Mouse (Mus musculus) spleen, adult 18-20 months (tissue): ENCODE data around the gene Elovl7.

Source experiments
- DNase-seq, 2 experiments: peaks; one replicate each; pipeline ENCODE4 v3.0.0; 2022; ENCODE audit warnings: mixed read lengths in 2 of 2

Gene Elovl7

DNA sequence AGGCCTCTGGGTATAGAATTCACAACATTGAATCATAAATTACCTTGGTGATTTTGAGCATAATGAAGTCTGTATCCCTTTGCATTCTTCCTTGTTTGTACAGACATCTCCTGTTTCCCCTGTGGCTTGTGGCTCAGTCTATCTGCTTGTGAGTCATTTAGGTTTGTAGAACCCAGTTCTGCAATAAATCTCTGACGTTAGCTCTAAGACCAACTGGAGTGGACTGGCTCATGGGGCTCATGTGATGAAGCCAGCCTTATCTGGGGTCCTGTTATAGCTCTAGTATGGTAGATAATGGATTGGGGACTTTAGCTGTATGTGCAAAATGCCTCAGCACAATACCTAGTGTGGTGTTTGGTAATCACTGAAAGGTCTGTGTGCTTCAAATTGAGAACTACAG is 89.6 kb downstream of the Elovl7 start:
- DNase-seq: no peak

DNA sequence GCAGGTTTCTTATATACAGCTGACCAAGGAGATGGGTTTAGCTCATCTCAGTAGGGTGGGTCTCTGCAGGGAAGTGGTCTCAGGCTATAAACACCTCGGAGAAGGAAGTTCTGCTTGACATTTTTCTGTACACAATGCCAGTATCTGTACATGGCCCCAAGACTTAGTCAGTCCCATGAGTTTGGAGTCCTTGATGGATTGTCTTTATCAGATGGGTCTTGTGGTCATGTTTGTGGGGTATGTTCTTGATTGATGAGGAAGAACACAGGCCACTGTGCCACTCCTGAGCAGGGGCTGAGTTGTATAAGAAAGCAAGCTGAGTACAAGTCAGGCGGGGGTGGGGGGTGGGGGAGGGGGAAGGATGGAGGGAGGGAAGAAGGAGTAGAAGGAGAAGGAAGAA is 90.5 kb downstream of the Elovl7 start:
- DNase-seq: no peak

DNA sequence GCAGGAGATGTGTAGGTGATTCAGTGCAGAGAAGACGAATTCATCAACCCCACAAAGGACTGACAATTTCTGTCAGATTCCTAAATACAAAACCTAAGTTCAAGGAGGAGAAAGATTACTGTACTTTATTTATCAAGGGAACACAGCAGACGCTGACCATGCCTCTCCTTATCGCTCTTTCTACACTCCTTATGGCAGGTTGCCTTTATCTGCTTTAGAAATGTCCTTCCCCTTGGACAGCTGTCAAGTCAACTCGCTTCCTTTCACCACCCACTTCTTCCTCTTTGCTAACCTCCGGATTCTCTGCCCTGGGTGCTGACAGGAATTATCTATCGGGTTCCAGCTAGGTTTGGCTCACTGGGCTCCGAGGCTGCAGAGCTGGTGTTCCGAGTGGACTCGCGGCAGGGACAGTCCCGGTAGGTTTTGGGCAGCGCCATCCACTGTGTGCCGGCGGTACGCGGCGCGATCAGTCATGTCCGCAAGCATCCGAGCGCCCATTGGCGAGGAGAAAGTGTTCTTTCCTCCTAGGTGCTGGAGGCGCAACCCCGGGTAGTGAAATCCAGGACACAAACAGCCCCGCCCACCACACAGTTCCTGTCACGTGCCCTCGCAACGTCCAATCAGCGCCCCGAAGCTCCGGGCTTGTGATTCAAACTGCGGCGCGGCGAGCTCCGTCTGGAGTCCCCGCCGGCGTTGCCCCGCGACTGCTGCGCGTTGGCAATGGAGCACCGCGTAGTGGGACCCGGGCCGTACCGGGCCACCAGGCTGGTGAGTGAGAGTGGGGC is 101.7 kb downstream of the Elovl7 start, which contains the start of gene Depdc1b:
TSS of gene Depdc1b (plus strand) at position 631 of the 785 bp plus-strand sequence.
- DNase-seq: peak; percentile 83 to 92

DNA sequence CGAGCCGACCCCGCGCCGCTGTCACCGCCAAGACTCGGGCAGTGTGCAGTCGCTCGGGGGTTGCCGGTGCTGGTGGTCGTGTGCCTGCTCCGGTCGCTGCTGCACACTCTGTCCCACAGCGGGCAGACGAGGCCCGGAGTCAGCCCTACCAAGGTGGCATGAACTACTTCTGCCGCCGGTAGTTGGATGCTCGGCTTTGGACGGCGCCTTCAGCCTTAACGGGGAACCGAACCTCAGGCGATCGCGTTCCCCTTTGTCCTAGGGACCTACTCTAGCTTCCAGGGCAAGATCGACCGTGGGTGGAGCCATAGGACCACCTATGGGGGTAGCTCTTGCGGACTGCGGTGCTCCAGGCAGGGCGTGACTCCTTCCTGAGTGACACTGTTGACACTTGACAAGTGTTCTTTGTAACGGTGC is 102.3 kb downstream of the Elovl7 start:
- DNase-seq: peak in 1 of 2 experiments; percentile 10

DNA sequence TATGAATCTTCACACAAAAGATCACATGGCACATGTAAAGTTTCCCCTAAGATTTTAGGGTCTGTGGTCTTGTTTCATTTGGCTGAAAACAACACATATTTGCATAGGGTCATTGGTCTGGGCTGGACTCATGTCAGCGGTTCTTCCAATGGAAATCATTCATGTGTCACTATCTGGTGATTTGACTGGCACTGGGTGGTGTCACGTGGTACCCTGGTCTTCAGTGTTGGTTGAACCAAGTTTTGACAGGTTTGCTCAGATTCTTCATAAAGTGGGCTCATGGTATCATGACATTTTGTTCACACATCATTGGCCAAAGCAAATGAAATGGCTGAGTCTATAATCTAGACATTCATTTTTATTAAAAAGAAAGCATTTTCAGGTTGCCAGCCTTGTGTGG is 103.2 kb downstream of the Elovl7 start:
- no peak for DNase-seq

DNA sequence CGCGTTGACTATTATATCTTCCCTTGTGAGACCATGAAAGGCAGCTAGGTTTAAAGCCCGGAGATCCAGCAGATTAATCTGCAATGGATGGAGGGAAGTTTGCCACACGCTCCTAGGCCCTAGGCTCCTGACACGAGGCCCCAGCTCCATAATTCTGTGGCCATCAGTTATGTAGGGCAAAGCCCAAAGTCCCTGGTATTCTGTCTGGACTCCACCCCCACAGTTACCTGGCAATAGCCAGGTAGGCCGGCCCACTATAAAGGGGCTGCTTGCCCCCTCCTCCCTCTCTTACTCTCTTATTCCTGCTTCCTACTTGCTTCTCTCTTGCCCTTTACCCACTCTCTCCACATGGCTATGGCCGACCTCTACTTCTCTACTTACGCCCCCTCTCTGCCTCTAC is 104.8 kb downstream of the Elovl7 start:
- DNase-seq: no peak

DNA sequence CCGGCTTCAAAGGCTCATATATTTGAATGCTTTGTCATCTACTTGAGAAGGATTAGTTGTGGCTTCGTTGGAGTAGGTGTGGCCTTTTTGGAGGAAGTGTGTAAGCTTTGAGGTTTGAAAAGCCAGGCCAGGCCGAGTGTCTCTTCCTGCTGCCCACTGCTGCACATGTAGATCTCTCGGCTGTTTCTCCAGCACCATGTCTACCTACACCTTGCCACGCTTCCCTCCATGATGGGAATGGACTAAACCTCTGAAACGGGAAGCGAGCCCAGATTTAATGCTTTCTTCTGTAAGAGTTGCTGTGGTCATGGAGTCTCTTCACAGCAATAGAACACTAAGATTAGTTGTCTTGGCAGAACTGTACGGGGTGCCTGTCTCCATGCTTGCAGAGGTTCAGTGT is 106.0 kb downstream of the Elovl7 start:
- no peak for DNase-seq

DNA sequence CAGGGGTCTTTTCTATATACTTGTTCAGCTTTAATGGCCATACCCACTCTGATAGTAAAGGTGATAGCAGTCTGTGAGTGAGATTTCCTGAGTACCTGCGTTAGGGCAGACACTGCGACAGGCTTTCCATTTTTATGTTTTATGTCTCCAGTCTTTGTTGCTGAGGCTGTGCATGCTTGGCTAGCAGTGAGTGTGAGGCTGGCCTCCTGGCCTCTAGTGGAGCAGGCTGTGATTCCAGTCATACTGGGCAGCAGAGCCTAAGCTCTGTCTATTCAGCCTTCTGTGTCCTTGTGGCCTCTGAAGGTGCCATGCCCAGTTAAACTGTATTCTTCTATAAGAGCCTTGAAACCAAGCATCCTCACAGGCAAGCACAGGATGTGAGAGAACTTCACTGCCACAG is 108.3 kb downstream of the Elovl7 start:
- DNase-seq: no peak

DNA sequence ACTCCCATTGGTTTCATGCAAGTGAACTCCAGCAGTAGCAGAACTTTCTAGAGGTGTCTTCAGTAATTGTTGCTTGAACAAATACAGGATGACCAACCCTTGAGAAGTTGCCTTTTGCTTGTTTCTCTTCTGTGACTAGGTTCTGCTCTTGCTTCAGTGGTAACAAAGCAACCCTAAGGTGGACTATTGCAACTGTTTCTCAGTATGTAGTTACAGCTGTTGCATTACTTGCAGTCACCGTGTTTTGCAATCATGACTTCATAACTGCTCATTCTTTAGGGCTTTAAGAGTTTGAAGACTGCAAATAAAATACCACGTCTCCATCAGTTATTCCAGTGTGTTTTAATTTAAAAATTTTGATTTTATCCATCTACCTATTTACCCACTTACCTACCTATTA is 109.1 kb downstream of the Elovl7 start:
- no peak for DNase-seq

DNA sequence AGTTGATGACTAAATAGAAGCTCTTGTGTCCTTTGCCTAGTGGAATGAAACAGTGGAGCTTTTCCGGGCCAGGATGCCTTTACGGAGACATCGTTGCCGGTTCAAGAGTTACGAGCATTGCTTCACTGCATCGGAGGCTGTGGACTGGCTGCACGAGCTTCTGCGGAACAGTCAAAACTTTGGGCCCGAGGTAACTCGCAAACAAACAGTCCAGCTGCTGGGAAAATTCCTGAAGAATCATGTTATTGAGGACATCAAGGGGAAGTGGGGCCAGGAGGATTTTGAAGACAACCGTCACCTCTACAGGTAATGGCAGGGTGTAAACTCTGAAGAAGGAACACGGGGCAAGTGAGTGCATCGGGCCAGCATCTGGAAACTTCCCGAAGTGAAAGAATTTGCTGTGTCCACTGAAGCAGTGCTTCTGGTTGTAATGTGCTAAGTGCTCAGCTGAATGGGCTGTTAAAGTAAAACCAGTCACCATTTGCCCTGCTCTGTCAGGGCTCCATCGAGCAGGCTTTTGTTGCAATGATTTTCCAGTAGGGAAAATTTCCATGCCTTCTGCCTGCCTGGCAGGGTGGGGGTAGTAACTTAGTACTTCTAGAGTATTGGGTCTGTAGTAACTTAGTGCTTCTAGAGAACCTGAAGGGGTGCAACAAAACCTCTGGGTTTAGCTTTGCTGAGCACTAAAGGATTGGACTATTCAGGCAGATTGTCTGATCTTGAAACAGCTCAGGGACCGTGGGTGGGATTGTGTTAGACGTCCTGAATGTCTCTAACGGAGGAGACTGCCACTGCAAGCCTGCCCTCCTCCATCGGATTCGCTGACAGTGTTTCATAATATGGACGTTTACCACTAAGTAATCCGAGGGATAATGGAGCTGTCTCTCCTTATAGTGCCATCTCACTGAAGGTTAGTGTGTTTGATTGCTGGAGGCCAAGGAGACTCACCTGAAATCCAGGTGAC is 109.9 kb downstream of the Elovl7 start:
- DNase-seq: no peak

DNA sequence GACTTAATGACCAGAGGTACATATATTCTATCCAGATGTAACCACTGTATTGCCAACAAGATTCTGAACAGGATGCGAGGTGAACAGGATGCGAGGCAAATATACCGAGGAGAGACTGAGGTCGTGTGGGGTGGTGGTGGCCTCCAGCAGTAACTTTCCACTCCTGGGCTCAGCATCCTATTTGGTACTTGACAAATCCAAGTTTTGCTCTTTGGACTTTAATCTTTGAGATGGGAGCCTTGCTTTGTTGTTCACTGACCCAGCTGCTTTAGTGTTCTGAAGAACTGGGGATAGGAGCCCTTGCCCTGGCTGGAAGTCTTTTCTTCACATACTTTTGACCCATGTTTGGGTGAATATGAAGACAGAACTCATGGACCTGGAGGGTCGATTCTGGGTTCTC is 111.7 kb downstream of the Elovl7 start:
- DNase-seq: no peak

DNA sequence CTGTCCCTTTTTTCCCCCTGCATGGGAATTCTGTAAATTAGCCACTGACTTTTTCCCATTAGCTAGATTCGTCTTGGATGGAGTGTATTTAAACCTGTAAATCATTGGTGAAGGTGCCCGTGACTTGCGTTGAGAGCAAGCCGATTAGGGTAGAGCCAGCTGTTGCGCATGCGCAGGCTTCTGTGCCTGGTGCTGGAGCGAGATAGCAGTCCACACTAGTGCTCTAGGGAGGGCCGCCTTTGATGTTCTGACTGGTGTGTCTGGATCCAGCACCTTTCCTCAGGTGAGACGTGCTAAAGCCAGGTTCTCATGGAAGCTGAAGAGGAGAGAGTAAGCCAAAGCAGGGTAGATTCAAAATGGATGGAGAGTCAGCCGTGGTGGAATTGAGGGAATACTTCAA is 112.1 kb downstream of the Elovl7 start:
- no peak for DNase-seq

DNA sequence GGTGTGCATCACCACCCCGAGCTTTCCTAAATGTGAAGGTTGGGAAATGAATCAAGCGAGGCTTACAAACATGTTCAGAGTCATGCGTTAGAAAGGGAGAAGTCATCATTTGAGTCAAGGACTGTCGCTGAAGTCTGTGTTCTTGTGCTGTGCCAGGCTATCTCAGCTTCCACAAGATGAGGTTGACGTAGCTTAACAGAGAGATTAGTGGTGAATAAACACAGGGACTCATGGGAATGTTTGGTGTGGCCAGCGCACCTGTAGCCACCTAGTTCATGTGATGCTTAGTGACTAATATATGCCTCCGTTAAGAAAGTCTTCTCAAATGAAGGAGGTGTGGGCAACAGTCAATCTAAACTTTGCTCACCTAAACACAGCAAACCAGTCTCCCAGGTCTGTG is 112.8 kb downstream of the Elovl7 start:
- DNase-seq: no peak

DNA sequence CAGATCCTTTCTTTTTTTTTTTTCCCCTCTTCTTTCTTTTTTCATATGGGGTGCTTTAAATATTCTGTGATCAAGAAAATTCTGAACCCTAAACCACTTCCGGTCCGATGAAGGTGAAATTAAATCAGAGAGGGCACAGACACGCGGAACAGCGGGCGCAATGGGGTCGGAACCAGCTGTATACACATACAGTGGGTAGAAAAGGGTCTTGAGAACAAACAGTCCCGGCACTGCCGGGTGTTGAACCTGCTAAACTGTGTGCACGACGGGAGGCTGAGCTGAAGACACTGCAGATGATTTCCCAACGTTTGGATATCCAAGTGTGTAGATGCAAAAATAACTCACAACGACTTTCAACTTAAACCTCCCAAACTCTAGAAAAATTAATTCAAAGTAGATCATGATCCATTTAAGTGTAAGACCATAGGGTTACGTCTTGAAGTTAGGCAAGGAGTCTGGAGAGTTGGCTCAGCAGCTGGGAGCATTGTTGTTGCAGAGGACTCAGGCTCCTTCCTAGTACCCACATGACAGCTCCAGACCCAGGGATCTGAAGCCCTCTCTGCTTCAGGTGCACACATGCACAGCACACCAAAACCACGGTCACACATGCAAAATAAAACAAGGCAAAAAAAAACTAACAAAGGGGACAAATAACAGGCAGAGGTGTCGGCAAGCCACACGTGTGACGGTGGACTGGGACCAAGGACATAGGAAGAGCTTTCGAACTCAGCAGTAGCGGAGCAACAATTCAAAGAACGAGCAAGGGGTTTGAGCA is 114.4 kb downstream of the Elovl7 start:
- no peak for DNase-seq

DNA sequence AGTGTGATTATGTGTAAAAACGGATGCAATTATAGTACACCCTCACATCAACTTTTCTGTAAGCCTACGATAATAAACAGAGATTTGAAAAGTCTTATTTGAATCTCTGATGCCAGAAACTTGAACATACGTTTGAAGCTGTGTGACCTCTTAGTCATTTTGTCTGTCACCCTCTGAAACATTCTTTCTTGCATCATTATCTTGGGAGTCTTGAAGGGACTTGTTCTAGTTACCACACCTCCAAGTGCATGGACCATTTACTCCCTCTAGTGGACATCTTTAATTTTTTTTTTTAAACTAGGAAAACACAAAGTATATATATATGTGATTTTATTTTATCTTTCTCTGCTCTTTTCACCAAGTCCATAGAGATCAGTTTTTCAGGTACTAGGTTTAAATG is 115.5 kb downstream of the Elovl7 start:
- no peak for DNase-seq
